Mouse (Mus musculus): ENCODE results near the gene Tepsin. TPM values are rescaled to one million over a fixed set of nuclear protein-coding genes. Genes with fewer than 3 reads are reported as not detected.

Tepsin gene
- polyA plus RNA-seq, 1 experiment: 28.5 TPM

- DNase-seq: no peak
- TF ChIP-seq POLR2A (IDR thresholded peaks at IDR 0.05; ENCODE audit: low read depth, low read length): no peak
- no peak for TF ChIP-seq CTCF (conservative IDR thresholded peaks at IDR 0.05; ENCODE audit: insufficient read depth, insufficient read length, low read depth, low read length)
- H3K4me1 ChIP-seq (ENCODE audit: control insufficient read depth, insufficient read depth, low read length): no peaks in the 10 kb centered on the region
- no peaks in the 10 kb centered on the region for H3K36me3 ChIP-seq (ENCODE audit: control insufficient read depth, insufficient read depth, low read length)
- 69% methylated on average over 7 of the region's 7 CpGs for WGBS
- H3K27me3 ChIP-seq (replicated peaks; ENCODE audit: control insufficient read depth, insufficient read depth, low read length): no peaks in the 10 kb centered on the region
- H3K27ac ChIP-seq (ENCODE audit: insufficient read depth, low read depth, low read length): peak overlapping the region; percentile 51
- H3K4me3 ChIP-seq (ENCODE audit: insufficient read depth, low read depth, low read length): no peak overlapping the region
Observed at GRCm38 (mm10) chr11:120042141-120042838, 56.2 kb downstream of the Tepsin start.

DNA sequence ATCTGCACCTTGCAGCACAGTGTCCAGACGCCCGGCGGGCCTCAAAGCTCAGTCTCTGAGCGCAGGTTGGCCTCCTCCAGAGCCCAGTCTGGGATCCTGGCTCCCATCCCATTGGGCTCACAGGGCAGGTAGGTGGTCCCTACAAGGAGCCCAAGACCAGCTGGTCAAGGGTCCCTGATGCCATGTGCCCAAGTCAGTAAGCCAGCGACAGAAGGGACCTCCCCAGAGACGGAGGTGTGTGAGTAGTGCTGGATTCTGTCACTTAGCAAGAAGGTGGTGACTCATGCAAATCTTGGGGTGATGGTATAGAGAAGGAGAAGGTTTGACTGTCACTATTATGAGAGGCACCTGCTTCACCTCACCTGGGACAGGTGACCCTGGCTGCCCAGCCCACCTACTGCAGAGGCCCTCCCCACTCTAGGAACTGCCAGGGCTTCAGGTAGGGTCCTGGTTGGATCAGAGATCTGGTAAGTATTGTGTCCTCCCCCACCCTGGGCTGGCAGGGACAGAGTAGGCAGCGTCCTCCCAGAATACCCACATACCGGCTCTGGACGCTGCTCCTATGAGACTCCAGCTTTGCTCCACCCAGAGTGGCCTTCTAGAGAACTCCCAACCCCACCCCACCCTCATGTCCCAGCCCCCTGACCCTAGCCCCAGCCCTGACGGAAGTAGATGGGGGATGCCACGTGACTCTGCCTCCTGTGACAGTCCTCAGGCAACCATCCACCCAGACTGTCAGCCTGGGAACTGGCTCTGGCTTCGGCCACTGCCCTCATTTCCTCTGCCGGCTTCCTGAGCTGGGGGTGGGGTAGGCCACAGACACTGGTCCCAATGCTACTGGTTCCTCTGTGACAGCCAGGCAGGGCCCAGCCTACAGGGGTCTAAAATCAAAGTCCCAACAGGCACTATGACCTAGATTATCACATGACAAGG lies 57.1 kb downstream of the Tepsin start:
- no peak for TF ChIP-seq CTCF (conservative IDR thresholded peaks at IDR 0.05; ENCODE audit: insufficient read depth, insufficient read length, low read depth, low read length)
- TF ChIP-seq POLR2A (IDR thresholded peaks at IDR 0.05; ENCODE audit: low read depth, low read length): no peak
- 71% methylated on average over 13 of the region's 13 CpGs for WGBS
- Histone ChIP-seq H3K4me1 (ENCODE audit: control insufficient read depth, insufficient read depth, low read length) (no peaks in the 10 kb centered on the region), H3K27ac (ENCODE audit: insufficient read depth, low read depth, low read length) (peak overlapping the region; percentile 78), H3K36me3 (ENCODE audit: control insufficient read depth, insufficient read depth, low read length) (no peaks in the 10 kb centered on the region), H3K27me3 (replicated peaks; ENCODE audit: control insufficient read depth, insufficient read depth, low read length) (no peaks in the 10 kb centered on the region), H3K4me3 (ENCODE audit: insufficient read depth, low read depth, low read length) (peak overlapping the region; percentile 36)
- DNase-seq: peak; percentile 93

Other genes with a start within 250 kb of the Tepsin start
- 97.2 and 106 TPM in 2 replicates for gene Chmp6, start 185.3 kb downstream of the Tepsin start, polyA plus RNA-seq (2012; rRNA removed)
- gene Baiap2, start 156.0 kb downstream of the Tepsin start, polyA plus RNA-seq (2012; rRNA removed): 78.1 and 88.4 TPM in 2 replicates
- 5.1 and 6.8 TPM in 2 replicates for gene Aatk, start 51.6 kb downstream of the Tepsin start, polyA plus RNA-seq (2012; rRNA removed)
- gene Cep131, start 11.9 kb downstream of the Tepsin start, polyA plus RNA-seq (2012; rRNA removed): 5.8 and 6.8 TPM in 2 replicates
- gene Ndufaf8, start 197 bp upstream of the Tepsin start, polyA plus RNA-seq (2012; rRNA removed): 77.7 and 79.3 TPM in 2 replicates
- gene Slc38a10, start 52.6 kb upstream of the Tepsin start, polyA plus RNA-seq (2012; rRNA removed): 151 and 178 TPM in 2 replicates
- gene Bahcc1, start 134.2 kb upstream of the Tepsin start, polyA plus RNA-seq (2012; rRNA removed): 8.0 and 9.2 TPM in 2 replicates
- gene Actg1, start 249.8 kb upstream of the Tepsin start, polyA plus RNA-seq (2012; rRNA removed): 828 and 981 TPM in 2 replicates